Mouse (Mus musculus) stomach, embryonic 16.5 days (tissue): ENCODE data around the gene Socs3. TPM values are rescaled to one million over a fixed set of nuclear protein-coding genes. Genes with fewer than 3 reads are reported as not detected.

Experiments used
- ATAC-seq: fragments of 200-750 bp; cut with Nextera tagmentation; 2 replicates; pipeline ENCODE4 v1.8.0; 2017; ENCODE audit warnings: moderate number of reproducible peaks, moderate TSS enrichment; ENCODE audit not compliant: insufficient read depth, low FRiP score
- H3K27ac ChIP-seq: fragments of 300-500 bp; sonication (generic); 2 replicates; pipeline ENCODE4 v1.5.1; 2014; ENCODE audit warnings: low read length
- H3K27me3 ChIP-seq: fragments of 300-500 bp; sonication (generic); 2 replicates; pipeline ENCODE4 v1.6.1; 2014; ENCODE audit warnings: low read length, control low read depth, mixed read lengths; ENCODE audit not compliant: control insufficient read depth, insufficient read depth
- H3K36me3 ChIP-seq: fragments of 300-500 bp; sonication (generic); 2 replicates; pipeline ENCODE4 v1.6.1; 2014; ENCODE audit warnings: low read length; ENCODE audit not compliant: control insufficient read depth, insufficient read depth
- H3K4me1 ChIP-seq: fragments of 300-500 bp; sonication (generic); 2 replicates; pipeline ENCODE4 v1.6.1; 2014; ENCODE audit warnings: low read length, control low read depth, mixed read lengths; ENCODE audit not compliant: control insufficient read depth, insufficient read depth
- H3K4me2 ChIP-seq: fragments of 300-500 bp; sonication (generic); 2 replicates; pipeline ENCODE4 v1.6.1; 2014; ENCODE audit warnings: low read depth, low read length, mixed read lengths
- H3K4me3 ChIP-seq: fragments of 300-500 bp; sonication (generic); replicated peaks from 2 replicates; pipeline ENCODE4 v1.5.1; 2014; ENCODE audit warnings: mild to moderate bottlenecking, low read length
- H3K9ac ChIP-seq: fragments of 300-500 bp; sonication (generic); 2 replicates; pipeline ENCODE4 v1.6.1; 2014; ENCODE audit warnings: low read length
- H3K9me3 ChIP-seq: fragments of 300-500 bp; sonication (generic); replicated peaks from 2 replicates; pipeline ENCODE4 v1.6.1; 2016; ENCODE audit warnings: low read length, control low read depth; ENCODE audit not compliant: control insufficient read depth
- WGBS: fragments of 180-500 bp; shearing (Covaris S2); extraction: QIAGEN DNeasy Blood & Tissue Kit; methylation state at CpG from one replicate; pipeline ENCODE4 v1.1.7; 2014; 5-methylcytosine and 5-hydroxymethylcytosine counted together
- polyA plus RNA-seq: library from polyadenylated mRNA; unstranded; fragments of >200 nt; fragmentation: Nextera tagmentation; extraction: Ambion mirVana; gene quantifications from 2 replicates; pipeline ENCODE4 v1.2.1, GENCODE M21; 2015

The Socs3 gene
- polyA plus RNA-seq, 1 experiment from 2014 or later = 17.4 TPM

GRCm38 (mm10) chr11:117954094-117954493 is 15.8 kb downstream of the Socs3 start:
- 61% methylated on average over 2 of the region's 2 CpGs for WGBS
- no peak overlapping the region; the same call in 1 of the 2 replicates for H3K27ac ChIP-seq
- peaks cover 39% of the 10 kb centered on the region for H3K4me1 ChIP-seq

GRCm38 (mm10) chr11:117952174-117952933 is 17.5 kb downstream of the Socs3 start:
- no peak overlapping the region for H3K27ac ChIP-seq
- no peak overlapping the region for H3K4me3 ChIP-seq
- H3K4me2 ChIP-seq = no peak overlapping the region
- H3K9me3 ChIP-seq = no peaks in the 10 kb centered on the region
- no peaks in the 10 kb centered on the region for H3K27me3 ChIP-seq
- WGBS = 62% methylated on average over 9 of the region's 9 CpGs
- H3K36me3 ChIP-seq = no peaks in the 10 kb centered on the region
- H3K9ac ChIP-seq = 0 out of 2 replicates have a peak overlapping the region, but pooled peaks have one; percentile 5
- ATAC-seq = no peak
- peaks cover 31% of the 10 kb centered on the region for H3K4me1 ChIP-seq

More at GRCm38 (mm10) chr11:117954094-117954493, 15.8 kb downstream of the Socs3 start:
- no peak overlapping the region for H3K4me2 ChIP-seq
- ATAC-seq = no peak
- H3K36me3 ChIP-seq = no peaks in the 10 kb centered on the region
- no peaks in the 10 kb centered on the region for H3K27me3 ChIP-seq
- H3K4me3 ChIP-seq = no peak overlapping the region
- no peaks in the 10 kb centered on the region for H3K9me3 ChIP-seq
- no peak overlapping the region for H3K9ac ChIP-seq

- H3K36me3 ChIP-seq = no peaks in the 10 kb centered on the region
- H3K4me3 ChIP-seq = no peak overlapping the region
- no peaks in the 10 kb centered on the region for H3K9me3 ChIP-seq
- H3K27me3 ChIP-seq = no peaks in the 10 kb centered on the region
- H3K4me2 ChIP-seq = no peak overlapping the region
- ATAC-seq = no peak
- peak overlapping the region; percentile 36; the same call in 1 of the 2 replicates for H3K9ac ChIP-seq
- peaks cover 34% of the 10 kb centered on the region for H3K4me1 ChIP-seq
- no peak overlapping the region for H3K27ac ChIP-seq
- 82% methylated on average over 6 of the region's 6 CpGs for WGBS
Observed at GRCm38 (mm10) chr11:117951391-117951790, 18.5 kb downstream of the Socs3 start.

GRCm38 (mm10) chr11:117949392-117950091 is 20.3 kb downstream of the Socs3 start:
- H3K9me3 ChIP-seq = no peaks in the 10 kb centered on the region
- 5% methylated on average over 49 of the region's 49 CpGs for WGBS
- H3K36me3 ChIP-seq = no peaks in the 10 kb centered on the region
- peak overlapping the region; percentile 77 for H3K9ac ChIP-seq
- H3K27me3 ChIP-seq = no peaks in the 10 kb centered on the region
- peak; percentile 89 for ATAC-seq
- H3K4me3 ChIP-seq = peak overlapping the region; percentile 41
- peaks cover 31% of the 10 kb centered on the region for H3K4me1 ChIP-seq
- peak overlapping the region; percentile 72 for H3K4me2 ChIP-seq
- peak overlapping the region; percentile 85 for H3K27ac ChIP-seq

- H3K9ac ChIP-seq = no peak overlapping the region
- no peak overlapping the region for H3K4me3 ChIP-seq
- H3K27me3 ChIP-seq = no peaks in the 10 kb centered on the region
- peaks cover 25% of the 10 kb centered on the region; the same call in 1 of the 2 replicates for H3K4me1 ChIP-seq
- peak overlapping the region; percentile 49 for H3K27ac ChIP-seq
- ATAC-seq = 0 out of 2 replicates have a peak, but pooled peaks have one; percentile 17
- H3K9me3 ChIP-seq = no peaks in the 10 kb centered on the region
- WGBS = 58% methylated on average over 10 of the region's 10 CpGs
- H3K4me2 ChIP-seq = no peak overlapping the region
- H3K36me3 ChIP-seq = no peaks in the 10 kb centered on the region
Observed at GRCm38 (mm10) chr11:117946996-117947419, 22.8 kb downstream of the Socs3 start.

- no peak for ATAC-seq
- Histone ChIP-seq H3K9me3 (no peaks in the 10 kb centered on the region), H3K36me3 (no peaks in the 10 kb centered on the region), H3K4me2 (no peak overlapping the region), H3K27ac (peak overlapping the region; percentile 49), H3K4me1 (peaks cover 27% of the 10 kb centered on the region), H3K27me3 (no peaks in the 10 kb centered on the region), H3K9ac (no peak overlapping the region), H3K4me3 (no peak overlapping the region)
- 65% methylated on average over 11 of the region's 11 CpGs for WGBS
Observed at GRCm38 (mm10) chr11:117946195-117946979, 23.5 kb downstream of the Socs3 start.

GRCm38 (mm10) chr11:117941848-117942247 is 28.0 kb downstream of the Socs3 start:
- no peak overlapping the region for H3K27ac ChIP-seq
- no peak overlapping the region for H3K4me2 ChIP-seq
- 39% methylated on average over 4 of the region's 4 CpGs for WGBS
- H3K4me3 ChIP-seq = no peak overlapping the region
- H3K27me3 ChIP-seq = no peaks in the 10 kb centered on the region
- no peaks in the 10 kb centered on the region for H3K36me3 ChIP-seq
- H3K4me1 ChIP-seq = peaks cover 31% of the 10 kb centered on the region
- no peak overlapping the region for H3K9ac ChIP-seq
- H3K9me3 ChIP-seq = no peaks in the 10 kb centered on the region
- no peak for ATAC-seq

GRCm38 (mm10) chr11:117941325-117941834 is 28.5 kb downstream of the Socs3 start:
- Histone ChIP-seq H3K4me1 (peaks cover 35% of the 10 kb centered on the region), H3K27ac (no peak overlapping the region), H3K9me3 (no peaks in the 10 kb centered on the region), H3K4me2 (no peak overlapping the region), H3K36me3 (no peaks in the 10 kb centered on the region), H3K4me3 (no peak overlapping the region), H3K27me3 (no peaks in the 10 kb centered on the region), H3K9ac (no peak overlapping the region)
- 83% methylated on average over 8 of the region's 8 CpGs for WGBS
- no peak for ATAC-seq
